Mouse (Mus musculus) G1E (cell line): ENCODE data around the gene Spcs1.

Experiments
- CTCF ChIP-seq: IDR thresholded peaks from 2 replicates; pipeline ENCODE4 v1.5.1; 2012; ENCODE audit warnings: low read depth, low read length, inconsistent platforms, mixed read lengths
- GATA1 ChIP-seq: IDR thresholded peaks from 2 replicates; pipeline ENCODE4 v1.6.1; 2012; ENCODE audit warnings: borderline replicate concordance, low read length, inconsistent platforms, mixed read lengths
- POLR2AphosphoS5 ChIP-seq: IDR thresholded peaks from 2 replicates; pipeline ENCODE4 v1.6.1; 2012; ENCODE audit warnings: low read depth, low read length, inconsistent platforms; ENCODE audit not compliant: insufficient replicate concordance
- TAL1 ChIP-seq: conservative IDR thresholded peaks from 2 replicates; pipeline ENCODE4 v1.6.1; 2012; ENCODE audit warnings: low read depth, low read length, inconsistent platforms, mixed read lengths

- TF ChIP-seq CTCF (no peak), TAL1 (no peak), GATA1 (no peak), POLR2AphosphoS5 (no peak)
These were observed 24.3 kb upstream of the Spcs1 start for GRCm38 (mm10) chr14:31025785-31026184.
